Comparison of ENCODE assay signal across 12 mouse cellular contexts in the genomic region with DNA sequence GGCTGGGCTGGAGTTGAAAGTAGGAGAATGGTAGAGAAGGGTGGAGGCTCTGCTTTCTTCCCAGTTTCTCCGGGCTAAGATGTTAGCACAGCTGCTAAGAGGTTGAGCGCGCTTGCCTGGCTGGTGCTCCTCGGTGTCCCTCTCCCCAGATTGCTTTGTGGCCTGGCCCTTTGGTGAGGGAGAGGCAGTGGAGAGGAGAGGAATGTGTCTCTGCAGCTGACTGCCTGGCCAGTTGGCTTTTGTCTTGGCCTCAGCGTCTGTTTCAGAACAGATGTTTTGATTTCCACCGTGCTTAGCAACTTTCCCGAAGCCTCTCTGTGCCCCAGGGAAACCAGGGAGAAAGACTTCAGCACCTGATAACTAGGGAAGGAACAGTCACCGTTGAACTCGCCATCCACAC. TPM values are rescaled to one million over a fixed set of nuclear protein-coding genes. Genes with fewer than 3 reads are reported as not detected.
DNase-seq lines count a peak whose midpoint lies in the region; ATAC-seq lines count a peak whose summit lies in the region.
"Had no signal": no experiment of that assay in that cellular context is flagged by ENCODE, and none has a peak within 500 bp of the region (broad histone marks: within the 10 kb centered on the region; RNA-seq: fewer than 3 reads in every experiment).

No protein-coding gene starts in this region.

- H3K27ac ChIP-seq in hindbrain, embryonic 10.5 days: no peak overlapping the region
- H3K27ac ChIP-seq in hindbrain, embryonic 16.5 days (ENCODE audit: low read depth, low read length): no peak overlapping the region
- H3K27ac ChIP-seq in embryonic facial prominence, embryonic 12.5 days: peak overlapping the region; percentile 47; the same call in 1 of the 2 replicates
- H3K27ac ChIP-seq in forebrain, embryonic 12.5 days: no peak overlapping the region
- no peak overlapping the region for H3K27ac ChIP-seq in forebrain, embryonic 11.5 days (ENCODE audit: low read depth, low read length)
- H3K27ac ChIP-seq: liver, embryonic 13.5 days; midbrain, embryonic 12.5 days; neural tube, embryonic 12.5 days had no signal

- H3K4me3 ChIP-seq in hindbrain, embryonic 10.5 days: no peak overlapping the region
- H3K4me3 ChIP-seq in hindbrain, embryonic 16.5 days (ENCODE audit: low read length): no peak overlapping the region
- no peak overlapping the region for H3K4me3 ChIP-seq in embryonic facial prominence, embryonic 12.5 days
- no peak overlapping the region for H3K4me3 ChIP-seq in forebrain, embryonic 12.5 days (replicated peaks)
- no peak overlapping the region for H3K4me3 ChIP-seq in forebrain, embryonic 11.5 days (ENCODE audit: low read depth, low read length)
- H3K4me3 ChIP-seq: liver, embryonic 13.5 days; midbrain, embryonic 12.5 days; neural tube, embryonic 12.5 days had no signal

- peaks cover 6% of the 10 kb centered on the region; the same call in 1 of the 2 replicates for H3K27me3 ChIP-seq in hindbrain, embryonic 10.5 days (ENCODE audit: insufficient read depth, poor library complexity, severe bottlenecking)
- no peaks in the 10 kb centered on the region for H3K27me3 ChIP-seq in hindbrain, embryonic 16.5 days (replicated peaks; ENCODE audit: control insufficient read depth, insufficient read depth, low read length)
- H3K27me3 ChIP-seq in embryonic facial prominence, embryonic 12.5 days: no peaks in the 10 kb centered on the region
- no peaks in the 10 kb centered on the region for H3K27me3 ChIP-seq in forebrain, embryonic 12.5 days
- no peaks in the 10 kb centered on the region for H3K27me3 ChIP-seq in forebrain, embryonic 11.5 days (ENCODE audit: control insufficient read depth, insufficient read depth, low read length)
- H3K27me3 ChIP-seq: liver, embryonic 13.5 days; neural tube, embryonic 12.5 days had no signal

- ATAC-seq in hindbrain, embryonic 16.5 days: no peak
- no peak for ATAC-seq in embryonic facial prominence, embryonic 12.5 days (ENCODE audit: insufficient number of reproducible peaks, insufficient read depth, low FRiP score, low TSS enrichment)
- no peak for ATAC-seq in forebrain, embryonic 12.5 days (ENCODE audit: low FRiP score)
- ATAC-seq in forebrain, embryonic 11.5 days (replicated peaks; ENCODE audit: low FRiP score): no peak

- no peak overlapping the region for H3K9ac ChIP-seq in hindbrain, embryonic 16.5 days (ENCODE audit: low read depth, low read length)
- H3K9ac ChIP-seq in embryonic facial prominence, embryonic 12.5 days: no peak overlapping the region
- no peak overlapping the region for H3K9ac ChIP-seq in forebrain, embryonic 12.5 days
- H3K9ac ChIP-seq in forebrain, embryonic 11.5 days (ENCODE audit: low read length): no peak overlapping the region
- H3K9ac ChIP-seq: liver, embryonic 13.5 days; midbrain, embryonic 12.5 days; neural tube, embryonic 12.5 days had no signal

- H3K9me3 ChIP-seq in hindbrain, embryonic 10.5 days: peaks cover 4% of the 10 kb centered on the region; the same call in 1 of the 2 replicates
- H3K9me3 ChIP-seq in hindbrain, embryonic 16.5 days (ENCODE audit: control insufficient read depth, low read length): no peaks in the 10 kb centered on the region
- no peaks in the 10 kb centered on the region for H3K9me3 ChIP-seq in embryonic facial prominence, embryonic 12.5 days
- H3K9me3 ChIP-seq in forebrain, embryonic 12.5 days: no peaks in the 10 kb centered on the region
- H3K9me3 ChIP-seq in forebrain, embryonic 11.5 days (ENCODE audit: control insufficient read depth, low read length): no peaks in the 10 kb centered on the region
- H3K9me3 ChIP-seq: liver, embryonic 13.5 days; neural tube, embryonic 12.5 days had no signal

- intact Hi-C loops in heart, postnatal 14 days (cut with DNase I): no loop called here

- 53% methylated on average over 9 of the region's 9 CpGs for whole genome bisulfite sequencing in hindbrain, embryonic 10.5 days
- WGBS in hindbrain, embryonic 16.5 days: 59% methylated on average over 9 of the region's 9 CpGs
- WGBS in embryonic facial prominence, embryonic 12.5 days: 43% methylated on average over 9 of the region's 9 CpGs
- WGBS in forebrain, embryonic 12.5 days: 80% methylated on average over 9 of the region's 9 CpGs
- WGBS in forebrain, embryonic 11.5 days: 74% methylated on average over 9 of the region's 9 CpGs

- peaks cover 17% of the 10 kb centered on the region for H3K4me1 ChIP-seq in hindbrain, embryonic 10.5 days (replicated peaks)
- no peaks in the 10 kb centered on the region for H3K4me1 ChIP-seq in hindbrain, embryonic 16.5 days (ENCODE audit: control insufficient read depth, insufficient read depth, low read depth, low read length)
- peaks cover 6% of the 10 kb centered on the region; the same call in 1 of the 2 replicates for H3K4me1 ChIP-seq in embryonic facial prominence, embryonic 12.5 days
- no peaks in the 10 kb centered on the region for H3K4me1 ChIP-seq in forebrain, embryonic 12.5 days
- H3K4me1 ChIP-seq in forebrain, embryonic 11.5 days (replicated peaks; ENCODE audit: control insufficient read depth, insufficient read depth, low read length): no peaks in the 10 kb centered on the region
- H3K4me1 ChIP-seq: midbrain, embryonic 12.5 days; neural tube, embryonic 12.5 days had no signal

- peak; percentile 17 for DNase-seq in hindbrain, embryonic 10.5 days (ENCODE audit: low spot score)
- peak; percentile 35 to 52 for DNase-seq in heart, postnatal 14 days
- DNase-seq in lung, postnatal 14 days: peak; percentile 35
- DNase-seq in cerebellum, adult 8-10 months: no peak
- DNase-seq in forebrain, embryonic 11.5 days (ENCODE audit: low spot score): no peak
- DNase-seq: cerebellum, postnatal 36 days; liver, embryonic 13.5 days had no signal

- H3K4me2 ChIP-seq in hindbrain, embryonic 16.5 days (ENCODE audit: low read length): no peak overlapping the region
- no peak overlapping the region for H3K4me2 ChIP-seq in embryonic facial prominence, embryonic 12.5 days (replicated peaks)
- no peak overlapping the region for H3K4me2 ChIP-seq in forebrain, embryonic 12.5 days
- no peak overlapping the region for H3K4me2 ChIP-seq in forebrain, embryonic 11.5 days (ENCODE audit: low read depth, low read length, severe bottlenecking)
- H3K4me2 ChIP-seq: liver, embryonic 13.5 days; midbrain, embryonic 12.5 days; neural tube, embryonic 12.5 days had no signal

- H3K36me3 ChIP-seq in hindbrain, embryonic 10.5 days: no peaks in the 10 kb centered on the region
- no peaks in the 10 kb centered on the region for H3K36me3 ChIP-seq in hindbrain, embryonic 16.5 days (ENCODE audit: control insufficient read depth, insufficient read depth, low read length)
- no peaks in the 10 kb centered on the region for H3K36me3 ChIP-seq in embryonic facial prominence, embryonic 12.5 days
- no peaks in the 10 kb centered on the region for H3K36me3 ChIP-seq in forebrain, embryonic 12.5 days (replicated peaks)
- no peaks in the 10 kb centered on the region for H3K36me3 ChIP-seq in forebrain, embryonic 11.5 days (ENCODE audit: control insufficient read depth, insufficient read depth, low read length)
- H3K36me3 ChIP-seq: liver, embryonic 13.5 days; midbrain, embryonic 12.5 days; neural tube, embryonic 12.5 days had no signal

RNA-seq across cellular contexts. Expression of a gene that starts 18.7 kb away (rescaled TPM):
- polyA plus RNA-seq in hindbrain, embryonic 10.5 days (2016; fragmentation: Nextera tagmentation; extraction: Ambion mirVana): 1.6 and 2.4 TPM in 2 replicates
- 1.9 and 2.1 TPM in 2 replicates for polyA plus RNA-seq in hindbrain, embryonic 16.5 days (2015; fragmentation: Nextera tagmentation; extraction: Ambion mirVana)
- polyA plus RNA-seq in embryonic facial prominence, embryonic 12.5 days (2016; fragmentation: Nextera tagmentation; extraction: Ambion mirVana): 2.5 and 2.6 TPM in 2 replicates
- 10 to 100 TPM; 30.7 to 32.1 TPM for total RNA-seq in heart, postnatal 14 days (2021)
- polyA plus RNA-seq in forebrain, embryonic 12.5 days (2016; fragmentation: Nextera tagmentation; extraction: Ambion mirVana): 0.96 and 1.1 TPM in 2 replicates
- 1.0 and 1.2 TPM in 2 replicates for polyA plus RNA-seq in forebrain, embryonic 11.5 days (2014; fragmentation: Nextera tagmentation; extraction: Ambion mirVana)

Comparison
In these comparisons a context has a peak if more than half of its experiments do, and no peak if none do; other contexts are left out.
1. DNase-seq: peak in hindbrain, embryonic 10.5 days (single experiment), heart, postnatal 14 days (2 of 2) and lung, postnatal 14 days (single experiment); none in cerebellum, adult 8-10 months (single experiment) and forebrain, embryonic 11.5 days (single experiment).